Mouse (Mus musculus) left cerebral cortex, postnatal 14 days (tissue): ENCODE measurements around the gene BC048671. TPM values are rescaled to one million over a fixed set of nuclear protein-coding genes. Genes with fewer than 3 reads are reported as not detected.
A peak's percentile ranks its signal among the peaks of the same experiment; 100 is the strongest.

ENCODE experiments used
- DNase-seq, 2 experiments: peaks; one replicate each; pipeline ENCODE4 v3.0.0; 2021 to 2022; ENCODE audit warnings: low spot score in 2 of 2, mixed read lengths in 1 of 2
- intact Hi-C: fragments of 180-260 bp; cut with DNase I; formaldehyde crosslinking; loops from one replicate; pipeline ENCODE4 v1.15.1; 2025
- long read RNA-seq, 2 experiments: library from polyadenylated mRNA; stranded (forward); transcript quantifications; one replicate each; pipeline ENCODE4 v2.0.0; 2021
- total RNA-seq, 2 experiments: library from RNA; stranded (reverse); gene quantifications; 2 replicates each; pipeline ENCODE4 v1.2.3; 2021

BC048671 gene
- total RNA-seq = not detected
- long read RNA-seq, experiment 1 = 0 reads
- long read RNA-seq, experiment 2 = 0 reads

DNA sequence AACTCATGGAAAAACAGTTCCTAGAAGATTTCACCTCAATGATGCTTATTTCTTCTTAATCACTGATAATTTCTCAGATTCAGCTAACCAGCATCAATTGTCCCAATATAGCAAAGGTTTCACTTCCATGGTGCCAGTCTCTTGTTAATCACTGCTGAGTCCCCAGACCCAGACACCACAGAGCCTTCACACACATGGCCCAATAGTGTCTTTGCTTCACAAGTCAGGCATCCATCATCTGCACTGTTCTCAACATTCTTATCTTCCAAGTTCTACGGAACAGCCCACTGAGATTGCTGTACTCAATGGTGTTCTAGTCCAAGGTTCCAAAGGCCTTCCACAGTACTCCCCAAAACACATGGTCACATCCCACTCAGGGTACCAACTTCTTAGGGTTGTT is at the start of gene BC048671:
Gene BC048671 (plus strand): TSS at position 301 of the 400 bp plus-strand sequence.
- no peak for DNase-seq
- intact Hi-C loops = no loop called here

DNA sequence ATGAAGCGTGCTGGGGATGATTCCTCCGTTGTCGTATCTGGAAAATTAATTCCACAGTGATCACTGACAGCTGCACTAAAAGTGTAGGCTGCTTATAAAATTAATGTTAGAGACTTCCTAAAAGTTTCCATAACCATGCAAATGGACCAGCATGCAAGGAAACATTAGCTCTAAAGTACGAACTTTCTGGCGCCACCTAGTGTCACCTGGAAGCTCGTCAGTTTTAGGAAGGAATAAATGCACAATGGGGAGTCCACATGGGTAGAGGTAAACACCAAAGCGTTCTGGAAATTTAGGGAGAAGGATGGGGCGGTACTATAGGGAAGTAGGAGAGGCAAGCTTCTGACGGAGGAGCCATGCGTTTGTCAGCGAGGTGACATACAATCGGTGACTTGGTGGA is 12.8 kb upstream of the BC048671 start:
- peak; percentile 7 to 9 for DNase-seq
- intact Hi-C loops = no loop called here

DNA sequence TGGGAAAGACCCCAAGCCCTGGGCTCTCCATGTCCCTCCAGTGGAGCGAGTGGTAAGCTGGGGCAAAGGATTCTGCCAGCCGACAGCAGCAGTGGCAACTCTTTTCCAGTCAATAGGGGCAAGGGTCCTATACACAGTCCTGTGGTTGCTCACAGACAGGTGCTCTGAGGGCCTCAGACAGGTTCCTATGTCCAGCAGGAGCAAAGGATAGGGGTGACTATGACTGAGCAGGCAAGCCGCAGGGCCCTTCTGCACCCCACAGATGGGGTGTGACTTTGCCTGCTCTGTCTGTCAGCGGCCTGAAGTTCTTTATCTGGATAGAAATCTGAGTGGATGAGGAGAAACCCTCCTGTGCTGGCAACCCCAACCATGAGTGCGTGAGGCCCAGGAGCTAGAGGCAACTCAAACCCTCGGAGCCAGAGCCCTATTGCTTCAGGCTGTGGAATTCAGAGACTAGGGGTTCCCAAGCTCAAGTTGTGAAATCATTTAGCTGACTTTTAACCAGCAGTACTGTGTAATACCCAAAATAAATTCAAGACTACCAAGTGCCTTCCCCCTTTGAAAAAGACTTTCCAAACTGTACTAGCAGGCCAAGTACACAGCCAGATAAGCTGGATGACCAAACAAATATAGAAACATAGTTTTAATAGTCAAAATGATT is 5.4 kb downstream of the BC048671 start:
- intact Hi-C loops = no loop called here
- no peak for DNase-seq

DNA sequence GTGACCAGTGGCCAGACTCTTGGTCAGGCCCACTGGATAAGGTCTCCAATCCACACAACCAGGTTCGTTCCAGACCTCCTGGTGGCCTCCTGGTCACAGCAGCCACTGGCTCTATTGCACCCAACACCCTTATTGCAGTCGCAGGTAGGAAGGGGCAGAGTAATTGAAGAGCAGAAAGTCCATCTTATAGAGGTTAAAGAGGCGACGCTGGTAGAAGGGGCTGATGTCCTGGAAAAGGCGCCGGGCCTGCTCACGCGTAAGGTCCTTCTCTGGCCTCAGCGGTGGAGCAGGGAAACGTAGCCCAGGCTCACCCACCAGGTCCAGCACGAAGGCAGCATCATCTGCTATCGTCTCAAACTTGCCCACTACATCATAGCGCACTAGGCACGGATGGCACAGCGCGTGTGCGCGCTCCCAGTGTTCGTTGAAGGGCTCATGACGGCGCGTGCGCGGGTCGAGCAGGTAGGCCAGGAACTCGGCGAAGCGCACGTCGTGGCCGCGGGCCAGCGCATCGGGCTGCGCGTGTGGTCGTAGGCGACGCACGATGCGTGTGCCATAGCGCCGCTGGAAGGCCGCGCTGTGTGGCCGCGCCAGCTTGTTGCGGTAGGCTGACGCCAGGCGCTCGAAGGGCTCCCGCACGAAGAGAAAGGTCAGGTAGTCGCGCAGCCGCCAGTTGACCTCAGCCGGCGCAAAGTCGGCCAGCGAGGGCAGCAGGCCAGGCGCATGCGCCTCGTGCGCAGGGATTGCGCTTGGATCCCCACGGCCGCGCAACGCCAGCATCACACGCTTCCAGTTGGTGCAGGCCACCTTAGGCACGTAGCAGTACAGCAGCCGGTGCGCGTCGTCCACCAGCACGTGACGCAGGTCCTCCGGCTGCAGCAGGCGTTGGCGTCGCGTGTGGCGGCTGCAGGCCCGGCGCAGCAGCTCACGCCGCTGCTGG is 8.1 kb downstream of the BC048671 start:
- DNase-seq = no peak
- intact Hi-C loops = no loop called here

DNA sequence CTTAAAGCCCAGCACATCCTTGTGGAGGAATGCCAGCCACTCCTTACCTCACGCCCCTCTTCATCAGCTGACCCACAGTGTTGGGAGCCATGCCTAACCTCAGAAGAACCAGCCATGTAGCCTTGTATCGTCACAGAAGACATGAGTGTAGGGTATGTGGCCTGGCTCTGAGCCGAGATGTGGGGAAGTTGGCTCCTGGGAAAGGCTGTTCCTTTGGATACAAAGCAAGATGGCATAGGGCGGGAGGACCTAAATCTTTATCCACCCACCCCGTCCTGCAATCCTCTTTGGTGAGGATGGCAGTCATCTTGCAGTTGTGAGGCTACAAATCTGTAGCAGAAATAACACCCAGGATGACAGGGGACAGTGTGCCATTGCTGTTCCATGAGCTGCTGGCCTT is 14.9 kb downstream of the BC048671 start:
- DNase-seq = peak; percentile 13 to 48
- intact Hi-C loops = no loop called here

DNA sequence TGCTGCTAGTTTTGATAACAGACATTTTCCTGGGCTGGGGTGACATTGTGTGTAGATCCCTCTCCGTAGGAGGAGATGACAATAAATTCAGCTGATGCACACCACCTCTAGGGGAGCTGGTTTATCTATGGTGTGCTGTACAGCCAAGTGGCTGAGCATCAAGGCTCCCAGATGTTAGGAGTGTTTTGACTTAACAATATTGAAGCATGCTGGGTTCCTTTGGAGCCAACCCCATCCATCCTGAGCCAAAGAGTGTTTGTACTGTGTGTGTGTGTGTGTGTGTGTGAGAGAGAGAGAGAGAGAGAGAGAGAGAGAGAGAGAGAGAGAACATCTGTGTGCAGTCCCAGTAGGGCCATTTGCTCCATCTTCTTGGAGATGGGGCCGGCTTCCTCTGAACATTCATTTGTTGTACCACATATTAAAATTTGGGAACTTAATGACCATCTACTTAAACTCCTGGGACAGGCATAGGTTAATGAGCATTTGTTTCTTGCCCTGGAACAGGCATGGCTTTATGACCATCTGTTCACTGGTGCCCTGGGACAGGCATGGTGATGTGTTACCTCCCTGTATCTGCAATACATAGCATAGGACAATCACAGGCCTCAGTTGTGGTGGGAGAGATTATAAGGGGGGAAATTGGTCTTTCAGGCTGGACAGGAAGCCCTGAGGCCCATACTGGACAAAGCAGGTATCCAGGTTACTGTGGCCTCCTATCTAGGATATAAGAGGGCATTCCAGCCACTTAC is 16.7 kb downstream of the BC048671 start:
- intact Hi-C loops = no loop called here
- no peak for DNase-seq

DNA sequence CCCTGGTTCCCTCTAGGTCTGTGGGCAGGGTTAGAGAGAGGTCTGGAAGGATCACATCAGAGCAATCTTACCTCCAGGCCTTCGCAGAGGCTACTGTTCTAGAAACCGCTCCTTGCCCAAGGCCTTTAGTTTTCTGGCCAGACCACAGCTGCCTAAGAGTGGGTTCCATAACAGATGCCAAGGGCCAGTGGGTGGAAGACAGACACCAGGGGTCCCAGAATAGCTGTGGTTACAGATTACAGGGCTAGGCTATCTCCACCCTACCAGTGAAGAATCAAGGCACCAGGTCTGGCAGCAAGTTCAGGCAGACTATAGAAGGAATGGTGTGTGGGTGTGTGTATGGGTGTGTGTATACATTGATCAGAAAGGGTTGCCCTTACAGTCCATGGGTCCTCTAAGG is 18.0 kb downstream of the BC048671 start:
- intact Hi-C loops = no loop called here
- no peak for DNase-seq

DNA sequence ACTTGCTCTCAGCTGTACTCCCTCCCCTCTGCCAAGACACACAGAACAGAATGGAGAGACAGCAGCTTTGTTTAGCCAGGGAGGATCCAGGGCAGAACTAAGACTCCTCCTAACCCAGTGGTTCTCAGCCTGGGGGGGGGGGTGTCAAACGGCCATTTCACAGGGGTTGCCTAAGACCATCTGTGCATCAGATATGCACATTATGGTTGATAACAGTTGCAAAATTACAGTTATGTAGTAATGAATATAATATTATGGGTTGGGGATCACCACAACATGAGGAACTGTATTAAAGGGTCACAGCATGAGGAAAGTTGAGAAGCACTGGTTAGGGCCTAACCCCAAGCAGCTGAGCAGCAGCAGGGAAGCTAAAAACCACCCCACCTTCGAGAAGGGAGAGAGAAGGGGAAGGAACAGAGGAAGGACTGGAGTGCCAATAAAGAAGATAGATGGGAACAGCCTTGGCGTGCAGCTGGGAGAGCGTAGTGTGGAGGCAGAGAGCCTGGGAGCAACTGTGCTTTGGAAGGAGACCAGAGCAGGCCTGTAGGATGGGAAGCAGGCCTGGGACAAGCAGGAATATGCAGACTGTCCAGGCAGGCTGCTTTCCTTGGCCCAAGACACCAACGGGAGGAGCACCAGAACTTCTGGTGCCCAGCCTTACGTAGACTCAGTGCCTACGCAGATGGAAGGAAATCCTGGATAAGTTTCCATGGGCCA is 18.6 kb downstream of the BC048671 start:
- intact Hi-C loops = loop anchor here (10.0 kb wide), 1 partner anchor 645 kb away; no protein-coding TSS in a partner anchor
- DNase-seq = no peak

DNA sequence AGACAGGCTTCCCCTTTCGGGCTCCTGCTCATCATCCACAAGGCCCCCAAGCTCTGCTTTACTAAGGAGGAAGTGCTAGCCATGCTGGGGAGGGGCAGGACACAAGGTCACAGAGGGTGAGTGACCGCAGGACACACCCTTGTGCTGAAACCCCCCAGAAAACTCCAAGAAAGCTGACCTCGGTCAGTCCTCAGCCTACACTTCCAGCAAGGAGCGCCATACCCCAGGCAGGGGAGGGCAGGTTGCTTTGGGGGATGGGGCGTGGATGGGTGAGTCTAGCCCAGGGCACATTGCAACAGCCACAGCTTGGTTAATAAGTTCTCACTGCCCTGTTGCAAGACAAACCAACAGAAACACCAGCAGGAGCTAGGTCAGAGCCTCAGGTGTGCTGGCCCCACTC is 19.4 kb downstream of the BC048671 start:
- intact Hi-C loops = loop anchor here (10.0 kb wide), 1 partner anchor 646 kb away; no protein-coding TSS in a partner anchor

DNA sequence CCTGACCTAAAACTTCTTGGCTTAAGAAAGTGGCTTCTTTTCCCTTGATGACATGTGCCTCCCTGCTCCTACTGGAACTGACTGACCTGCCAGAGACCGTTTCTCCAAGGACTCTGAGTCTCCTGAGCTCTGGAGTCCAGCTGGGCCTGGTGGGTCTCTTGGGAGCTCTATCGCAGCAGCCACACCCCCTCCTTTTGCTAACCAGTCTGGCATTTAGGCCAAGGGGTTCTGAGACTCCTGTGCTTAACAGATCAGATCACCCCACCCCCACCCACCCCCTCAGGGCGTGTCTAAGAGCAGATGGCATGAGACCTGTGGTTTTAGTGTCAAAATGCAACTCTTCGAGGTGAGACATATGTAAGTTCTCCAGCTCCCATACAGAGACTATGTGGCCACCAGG is 20.8 kb downstream of the BC048671 start:
- intact Hi-C loops = loop anchor here (10.0 kb wide), 1 partner anchor 647 kb away; no protein-coding TSS in a partner anchor
- DNase-seq = no peak

More for the DNA sequence above, 19.4 kb downstream of the BC048671 start:
- DNase-seq = no peak

DNA sequence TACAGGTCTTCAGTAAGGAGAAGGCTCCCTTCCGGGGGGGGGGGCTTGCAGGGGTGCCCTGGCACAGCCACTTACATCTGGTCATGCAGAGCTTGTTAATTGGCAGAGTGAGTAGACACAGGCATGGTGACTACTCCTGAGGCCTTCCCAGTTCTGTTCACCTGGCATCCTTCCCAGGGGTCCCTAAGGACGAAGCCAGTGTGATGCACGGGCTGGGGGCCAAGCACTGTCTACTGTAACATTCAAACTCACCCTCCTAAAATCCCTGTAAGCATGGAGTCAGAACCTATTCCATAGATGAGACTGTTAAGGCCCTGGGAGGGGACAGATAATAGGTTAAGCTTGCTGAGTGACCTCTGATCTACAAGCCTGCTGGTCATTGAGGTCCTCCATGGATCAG is 23.0 kb downstream of the BC048671 start:
- no peak for DNase-seq
- intact Hi-C loops = loop anchor here (10.0 kb wide), 1 partner anchor 649 kb away; no protein-coding TSS in a partner anchor

DNA sequence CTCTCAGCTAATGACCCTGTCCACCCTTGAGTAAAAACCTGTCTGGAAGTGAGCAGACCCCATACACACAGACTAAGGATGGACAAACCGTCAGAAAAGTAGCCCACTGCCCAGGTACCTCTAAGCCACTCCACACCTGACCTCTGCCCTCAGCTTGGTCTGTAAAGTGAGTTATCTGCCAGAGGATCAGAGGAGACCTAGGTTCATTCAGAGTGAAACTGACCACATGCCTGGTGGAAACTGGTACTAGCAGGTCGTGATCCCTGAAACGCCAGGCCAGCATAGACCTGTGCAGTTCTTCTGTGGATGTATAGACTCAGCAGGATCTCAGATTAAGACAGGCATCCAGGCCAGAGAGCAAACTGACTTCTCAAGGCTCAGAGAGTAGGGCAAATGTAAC is 23.4 kb downstream of the BC048671 start:
- no peak for DNase-seq
- intact Hi-C loops = loop anchor here (10.0 kb wide), 1 partner anchor 650 kb away; no protein-coding TSS in a partner anchor

DNA sequence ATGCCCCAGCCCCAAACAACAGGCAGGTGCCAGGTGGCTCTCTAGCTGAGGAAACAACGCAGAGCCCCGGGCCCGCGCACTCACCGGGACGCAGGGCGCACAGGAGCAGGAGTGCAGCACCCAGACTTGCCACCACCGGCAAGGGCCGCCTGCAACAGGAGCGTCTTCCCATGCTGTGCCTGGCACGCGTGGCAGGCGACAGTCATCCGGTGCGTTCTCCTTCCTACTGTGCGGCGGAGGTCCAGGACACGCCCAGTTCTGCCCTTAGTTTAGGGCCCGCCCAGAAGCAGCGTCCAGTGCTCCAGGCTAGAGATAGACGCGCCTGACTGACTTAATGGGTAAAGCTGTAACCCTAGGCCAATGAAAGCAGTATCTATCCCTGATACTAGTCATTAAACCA is 24.0 kb downstream of the BC048671 start, which contains the start of gene Chst13:
Gene Chst13 (minus strand): TSS at position 195 of the 400 bp plus-strand sequence.
- intact Hi-C loops = loop anchor here (10.0 kb wide), 1 partner anchor 650 kb away; no protein-coding TSS in a partner anchor
- no peak for DNase-seq

DNA sequence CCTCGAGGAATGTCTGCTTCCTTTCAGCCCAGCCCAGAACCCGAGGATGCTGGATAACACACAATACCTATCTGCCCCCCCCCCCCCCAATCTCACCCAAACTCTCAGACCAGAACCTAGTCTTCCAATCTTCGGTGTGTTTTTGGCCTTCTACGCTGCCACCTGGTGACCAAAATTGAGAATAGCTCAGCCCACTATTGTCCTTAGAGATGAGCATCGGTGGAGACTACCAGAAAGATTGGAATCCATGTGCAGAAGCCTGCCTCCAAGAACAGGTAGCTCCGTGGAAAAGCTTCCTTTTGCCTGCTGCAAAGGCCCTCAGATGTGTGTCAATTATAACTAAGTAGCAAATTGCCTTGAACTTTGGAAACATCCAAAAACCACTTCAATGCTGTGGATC is 26.7 kb downstream of the BC048671 start:
- intact Hi-C loops = loop anchor here (10.0 kb wide), 1 partner anchor 653 kb away; no protein-coding TSS in a partner anchor
- peak; percentile 49 to 59 for DNase-seq

DNA sequence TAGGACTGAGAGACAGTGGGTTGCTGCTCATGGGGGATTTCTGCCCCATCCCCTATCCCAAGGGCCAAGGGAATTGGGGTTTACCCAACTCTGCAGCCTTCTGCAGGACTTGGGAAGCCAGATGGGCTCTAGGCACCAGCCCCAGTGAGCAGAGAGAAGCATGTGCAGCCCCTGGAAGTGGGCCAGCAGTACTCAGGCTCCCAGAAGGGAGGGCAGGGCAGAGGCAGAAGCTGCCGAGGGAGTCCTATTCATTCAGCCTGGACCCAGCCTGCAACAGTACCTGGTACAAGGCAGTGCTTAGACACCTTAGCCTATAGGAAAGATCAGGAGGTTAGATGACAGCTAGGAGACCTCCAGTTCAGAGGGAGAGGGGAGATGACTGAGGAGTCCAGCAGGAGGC is 28.9 kb downstream of the BC048671 start:
- intact Hi-C loops = loop anchor here (10.0 kb wide), 1 partner anchor 655 kb away; no protein-coding TSS in a partner anchor
- DNase-seq = peak; percentile 54 to 57

DNA sequence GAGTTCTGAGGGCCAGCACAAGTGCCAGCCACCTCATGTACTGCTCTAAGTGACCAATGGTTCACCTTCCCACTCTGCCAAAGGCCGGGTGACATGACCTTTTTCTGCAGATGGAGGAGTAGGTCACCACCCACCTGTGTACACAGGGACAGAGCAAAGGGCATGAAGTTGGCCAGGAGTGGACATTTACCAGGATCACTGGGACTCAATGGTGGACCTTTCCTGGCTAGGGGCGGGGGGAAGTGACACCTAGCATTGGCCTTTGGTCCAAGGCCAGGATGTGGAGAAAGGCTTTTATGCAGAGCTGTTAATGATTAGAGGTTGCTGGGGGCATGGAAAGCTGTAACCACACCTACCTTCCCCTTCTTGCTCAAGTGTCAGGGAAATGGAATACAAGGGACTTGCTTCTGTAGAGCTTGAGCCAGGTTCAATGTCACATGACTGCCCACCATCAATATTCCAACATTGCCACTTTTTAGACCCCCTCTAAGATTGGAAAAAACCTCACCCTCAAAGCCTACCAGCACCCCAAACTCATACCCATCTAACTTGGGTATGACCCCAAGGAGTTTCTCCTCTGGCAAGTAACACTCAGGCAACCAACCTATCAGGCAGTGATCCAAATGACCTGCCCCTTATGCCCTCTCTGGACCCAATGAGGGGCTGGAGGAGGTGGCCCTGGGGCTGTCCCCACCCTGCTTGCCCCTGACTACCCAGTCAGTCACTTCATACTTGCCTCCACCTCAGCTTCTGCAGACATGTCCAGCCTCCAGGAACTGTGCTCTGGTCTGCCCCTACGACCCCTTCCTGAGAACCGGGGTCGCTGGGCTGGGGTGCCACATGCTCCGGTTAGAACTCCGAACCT is 31.8 kb downstream of the BC048671 start, which contains the start of gene Uroc1:
Gene Uroc1 (plus strand): TSS at position 724 of the 865 bp plus-strand sequence.
- DNase-seq = no peak
- intact Hi-C loops = no loop called here

DNA sequence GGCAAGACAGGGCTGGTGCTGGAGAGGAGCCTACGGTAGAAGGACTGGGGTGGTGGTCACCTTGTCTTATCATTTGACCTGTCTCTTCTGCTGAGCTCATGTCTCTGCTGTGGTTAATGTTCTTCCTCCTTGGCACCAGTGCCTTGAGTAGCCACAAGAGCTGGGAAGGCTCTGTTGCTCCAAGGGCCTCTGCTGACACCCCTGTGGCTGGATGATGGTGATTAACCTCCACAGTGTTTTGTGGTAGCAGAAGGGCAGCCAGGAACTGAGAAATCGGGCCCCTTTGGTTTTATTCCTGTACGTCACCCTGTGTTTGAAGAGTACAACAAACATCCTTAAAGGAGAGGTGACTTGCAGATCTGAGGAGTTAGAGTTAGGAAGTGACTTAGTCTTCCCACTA is 33.2 kb downstream of the BC048671 start:
- DNase-seq = no peak
- intact Hi-C loops = no loop called here

DNA sequence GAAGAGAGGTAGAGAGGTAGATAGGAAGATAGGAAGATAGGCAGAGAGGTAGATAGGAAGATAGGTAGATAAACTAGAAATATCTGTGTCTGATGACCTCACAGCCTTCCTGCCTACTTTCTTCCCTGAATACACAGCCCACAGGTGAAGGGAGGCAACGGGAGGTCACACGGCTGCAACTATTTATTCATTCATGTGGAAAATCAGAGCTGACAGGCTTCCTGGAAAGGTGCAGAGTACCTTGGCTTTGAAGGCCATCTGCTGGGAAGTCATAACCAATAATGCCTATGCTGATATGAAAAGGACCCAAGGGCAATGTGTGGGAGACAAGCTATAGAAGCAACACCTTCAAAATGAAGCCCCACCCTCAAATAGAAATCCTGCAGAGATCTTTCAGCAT is 41.3 kb downstream of the BC048671 start:
- intact Hi-C loops = no loop called here
- no peak for DNase-seq
